Mouse (Mus musculus): Measurements from ENCODE around the gene C1rb. TPM values are rescaled to one million over a fixed set of nuclear protein-coding genes. Genes with fewer than 3 reads are reported as not detected.
"Not testable (repeated sequence)": the region's sequence is repeated elsewhere in the genome, so short reads cannot be mapped to it uniquely, and the experiment has no call there.

Gene C1rb
- polyA plus RNA-seq, 1 experiment from 2014 or later, result not detected

DNA sequence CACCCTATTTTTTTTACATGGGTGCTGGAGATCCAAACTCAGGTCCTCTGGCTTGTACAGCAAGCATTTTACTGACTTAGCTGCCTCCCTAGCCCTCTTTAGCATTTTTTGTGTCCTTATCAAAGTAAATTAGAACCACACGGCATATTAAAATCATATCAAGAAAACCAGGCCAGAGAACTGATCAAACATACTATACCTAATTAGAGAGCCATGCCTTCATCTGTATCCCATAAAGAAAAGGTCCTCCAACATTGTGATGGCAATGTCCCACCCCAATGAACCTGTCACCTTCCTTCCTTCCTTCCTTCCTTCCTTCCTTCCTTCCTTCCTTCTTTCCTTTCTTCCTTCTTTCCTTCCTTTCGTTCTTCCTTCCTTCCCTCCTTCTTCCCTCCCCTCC lies 14.1 kb upstream of the C1rb start:
- H3K4me1 ChIP-seq; H3K9ac ChIP-seq; H3K27me3 ChIP-seq; H3K4me2 ChIP-seq (replicated peaks); ATAC-seq (ENCODE audit: insufficient number of reproducible peaks, low FRiP score, low TSS enrichment, low read depth); H3K36me3 ChIP-seq; H3K27ac ChIP-seq (replicated peaks); H3K9me3 ChIP-seq (replicated peaks); H3K4me3 ChIP-seq (replicated peaks): not testable (repeated sequence)
- WGBS, result 73% methylated on average over 2 of the region's 2 CpGs

DNA sequence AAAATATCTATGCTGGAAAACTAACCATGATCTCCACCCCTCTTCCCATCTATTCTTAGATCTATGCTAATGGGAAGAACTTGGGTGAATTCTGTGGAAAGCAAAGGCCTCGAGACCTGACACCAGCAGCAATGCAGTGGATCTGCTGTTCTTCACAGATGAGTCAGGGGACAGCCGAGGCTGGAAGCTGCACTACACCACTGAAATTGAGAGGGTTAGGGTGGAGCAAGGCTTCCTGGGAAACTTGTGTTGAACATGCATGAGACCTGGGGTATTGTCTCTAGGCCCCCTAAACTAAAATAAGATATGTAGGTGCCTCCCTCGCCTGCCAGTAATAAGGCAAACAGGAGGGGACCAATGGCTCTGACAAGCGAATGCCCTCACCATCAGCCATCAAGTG lies 8.9 kb upstream of the C1rb start:
- not testable (repeated sequence) for H3K4me2 ChIP-seq (replicated peaks); H3K4me1 ChIP-seq; H3K4me3 ChIP-seq (replicated peaks); H3K27me3 ChIP-seq; H3K27ac ChIP-seq (replicated peaks); ATAC-seq (ENCODE audit: insufficient number of reproducible peaks, low FRiP score, low TSS enrichment, low read depth); H3K36me3 ChIP-seq; H3K9me3 ChIP-seq (replicated peaks); H3K9ac ChIP-seq
- WGBS, result 84% methylated on average over 4 of the region's 4 CpGs

DNA sequence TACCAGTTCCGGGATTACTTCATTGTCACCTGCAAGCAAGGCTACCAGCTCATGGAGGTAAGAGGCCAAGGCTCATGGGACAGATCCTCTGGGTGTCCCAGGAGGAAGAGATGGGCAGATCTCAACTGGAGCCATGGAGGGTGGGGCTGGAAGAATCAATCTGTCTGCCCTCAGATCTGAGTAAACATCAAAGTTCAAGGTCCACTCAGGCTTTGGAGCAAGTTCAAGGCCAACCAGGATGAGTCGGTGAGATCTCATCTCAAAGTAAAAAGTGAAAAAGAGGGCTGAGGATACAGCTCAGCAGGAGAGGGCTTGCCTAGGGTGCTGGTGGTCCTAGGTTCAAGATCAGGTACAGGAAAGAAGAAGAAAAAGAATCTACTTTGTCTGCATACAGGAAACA lies 8.5 kb upstream of the C1rb start:
- H3K4me2 ChIP-seq (replicated peaks); ATAC-seq (ENCODE audit: insufficient number of reproducible peaks, low FRiP score, low TSS enrichment, low read depth): not testable (repeated sequence)
- WGBS, result 98% methylated on average over 2 of the region's 2 CpGs

DNA sequence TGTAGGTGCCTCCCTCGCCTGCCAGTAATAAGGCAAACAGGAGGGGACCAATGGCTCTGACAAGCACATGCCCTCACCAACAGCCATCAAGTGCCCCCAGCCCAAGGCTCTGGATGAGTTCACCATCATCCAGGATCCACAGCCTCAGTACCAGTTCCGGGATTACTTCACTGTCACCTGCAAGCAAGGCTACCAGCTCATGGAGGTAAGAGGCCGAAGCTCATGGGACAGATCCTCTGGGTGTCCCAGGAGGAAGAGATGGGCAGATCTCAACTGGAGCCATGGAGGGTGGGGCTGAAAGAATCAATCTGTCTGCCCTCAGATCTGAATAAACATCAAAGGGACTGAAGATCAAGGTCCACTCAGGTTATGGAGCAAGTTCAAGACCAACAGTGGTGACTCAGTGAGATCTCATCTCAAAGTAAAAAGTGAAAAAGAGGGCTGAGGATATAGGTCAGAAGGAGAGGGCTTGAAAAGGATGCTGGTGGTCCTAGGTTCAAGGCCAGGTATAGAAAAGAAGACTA lies 5.1 kb downstream of the C1rb start:
- H3K27ac ChIP-seq (replicated peaks); H3K9ac ChIP-seq; H3K9me3 ChIP-seq (replicated peaks); H3K27me3 ChIP-seq; H3K4me1 ChIP-seq; ATAC-seq (ENCODE audit: insufficient number of reproducible peaks, low FRiP score, low TSS enrichment, low read depth); H3K36me3 ChIP-seq; H3K4me3 ChIP-seq (replicated peaks); H3K4me2 ChIP-seq (replicated peaks): not testable (repeated sequence)
- 83% methylated on average over 3 of the region's 3 CpGs for WGBS

More for the DNA sequence above, 8.5 kb upstream of the C1rb start:
- H3K36me3 ChIP-seq; H3K9ac ChIP-seq; H3K4me3 ChIP-seq (replicated peaks); H3K4me1 ChIP-seq; H3K27ac ChIP-seq (replicated peaks); H3K9me3 ChIP-seq (replicated peaks); H3K27me3 ChIP-seq: not testable (repeated sequence)

DNA sequence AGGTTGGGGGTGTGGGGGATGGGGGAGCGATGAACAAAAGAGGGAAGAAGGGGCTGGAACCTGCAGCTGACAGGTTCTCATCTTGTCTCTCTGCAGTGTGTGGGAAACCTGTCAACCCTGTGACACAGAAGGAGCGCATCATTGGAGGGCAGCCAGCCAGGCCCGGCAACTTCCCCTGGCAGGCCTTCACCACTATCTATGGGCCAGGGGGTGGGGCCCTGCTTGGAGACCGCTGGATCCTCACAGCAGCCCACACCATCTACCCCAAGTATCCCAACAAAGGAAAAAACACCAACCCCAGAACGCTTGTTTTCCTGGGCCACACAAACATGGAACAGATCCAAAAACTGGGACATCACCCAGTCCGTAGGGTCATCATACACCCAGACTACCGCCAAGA lies 10.1 kb downstream of the C1rb start:
- not testable (repeated sequence) for H3K27ac ChIP-seq (replicated peaks); H3K9ac ChIP-seq; H3K4me3 ChIP-seq (replicated peaks); H3K36me3 ChIP-seq; H3K9me3 ChIP-seq (replicated peaks); H3K4me1 ChIP-seq; ATAC-seq (ENCODE audit: insufficient number of reproducible peaks, low FRiP score, low TSS enrichment, low read depth); H3K4me2 ChIP-seq (replicated peaks); H3K27me3 ChIP-seq
- WGBS, result 78% methylated on average over 6 of the region's 7 CpGs

DNA sequence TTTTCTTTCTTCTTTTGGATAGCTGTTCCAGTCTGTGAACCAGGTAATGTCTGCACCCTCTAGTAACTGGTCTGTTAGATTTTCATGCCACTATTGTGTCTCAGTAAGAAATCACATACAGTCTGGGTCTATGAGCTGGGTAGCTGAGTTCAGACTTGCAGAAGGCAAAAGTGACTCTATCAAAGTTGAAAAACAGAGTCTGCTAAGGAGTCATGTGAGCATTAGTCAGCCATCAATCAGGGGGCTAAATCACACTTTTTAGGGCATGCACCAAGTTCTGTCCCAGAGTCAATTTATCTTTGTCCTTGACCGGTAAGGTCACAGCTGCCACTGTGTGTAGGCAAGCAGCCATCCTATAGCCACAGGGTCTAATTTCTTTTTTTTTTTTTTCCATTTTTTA lies 12.1 kb downstream of the C1rb start:
- no peak overlapping the region for H3K27ac ChIP-seq (replicated peaks)
- no peak overlapping the region for H3K4me2 ChIP-seq (replicated peaks)
- ATAC-seq (ENCODE audit: insufficient number of reproducible peaks, low FRiP score, low TSS enrichment, low read depth), result no peak
- no peak overlapping the region for H3K4me3 ChIP-seq (replicated peaks)
- no peaks in the 10 kb centered on the region for H3K4me1 ChIP-seq
- H3K9me3 ChIP-seq (replicated peaks), result no peaks in the 10 kb centered on the region
- WGBS, result 91% methylated on average over 1 of the region's 1 CpGs
- no peak overlapping the region for H3K9ac ChIP-seq
- no peaks in the 10 kb centered on the region for H3K36me3 ChIP-seq
- no peaks in the 10 kb centered on the region for H3K27me3 ChIP-seq

DNA sequence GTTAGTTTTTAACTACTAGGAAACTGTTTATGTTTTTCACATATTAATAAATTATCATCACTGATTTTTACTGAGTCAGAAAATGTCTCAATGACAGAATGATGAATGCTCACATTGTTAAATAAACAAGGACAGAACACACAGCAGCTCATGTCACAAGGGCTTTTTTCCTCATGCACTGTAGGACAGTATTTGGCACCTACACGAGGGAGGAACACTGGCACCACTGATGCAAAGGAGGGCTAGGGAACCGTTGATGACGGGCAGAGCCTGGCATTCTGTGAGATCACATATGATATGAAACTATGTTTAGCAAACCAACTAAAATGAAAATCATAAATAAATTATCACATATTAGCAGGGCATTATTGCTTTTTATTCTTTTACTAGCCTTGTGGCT lies 14.8 kb downstream of the C1rb start:
- Histone ChIP-seq H3K4me2 (replicated peaks) (no peak overlapping the region), H3K4me1 (no peaks in the 10 kb centered on the region), H3K27me3 (no peaks in the 10 kb centered on the region), H3K9me3 (replicated peaks) (no peaks in the 10 kb centered on the region), H3K27ac (replicated peaks) (no peak overlapping the region), H3K9ac (no peak overlapping the region), H3K4me3 (replicated peaks) (no peak overlapping the region), H3K36me3 (no peaks in the 10 kb centered on the region)
- ATAC-seq (ENCODE audit: insufficient number of reproducible peaks, low FRiP score, low TSS enrichment, low read depth), result no peak
- 82% methylated on average over 3 of the region's 3 CpGs for WGBS

DNA sequence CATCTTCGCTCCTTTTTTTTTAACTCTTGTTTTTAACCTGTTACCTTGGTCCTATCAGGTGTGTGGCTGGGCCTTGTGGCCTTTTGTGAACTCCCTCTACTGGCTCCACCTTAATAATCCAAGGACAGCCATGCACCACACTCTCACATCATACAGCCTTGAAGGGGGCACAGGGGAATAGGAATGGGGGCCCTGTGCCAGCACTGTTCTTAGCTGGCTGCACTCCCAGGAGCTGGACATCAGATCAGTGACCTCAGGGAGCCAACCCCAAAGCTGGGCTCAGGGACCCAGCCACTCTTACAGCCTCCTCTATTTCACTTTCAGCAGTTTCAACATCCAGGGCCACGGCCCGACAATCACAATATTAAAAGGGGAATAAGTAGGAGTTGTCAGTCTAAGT lies 15.7 kb downstream of the C1rb start:
- H3K4me2 ChIP-seq (replicated peaks), result no peak overlapping the region
- H3K4me1 ChIP-seq, result no peaks in the 10 kb centered on the region
- ATAC-seq (ENCODE audit: insufficient number of reproducible peaks, low FRiP score, low TSS enrichment, low read depth), result no peak
- no peaks in the 10 kb centered on the region for H3K27me3 ChIP-seq
- H3K4me3 ChIP-seq (replicated peaks), result no peak overlapping the region
- H3K27ac ChIP-seq (replicated peaks), result no peak overlapping the region
- H3K36me3 ChIP-seq, result no peaks in the 10 kb centered on the region
- H3K9ac ChIP-seq, result no peak overlapping the region
- H3K9me3 ChIP-seq (replicated peaks), result no peaks in the 10 kb centered on the region
- 87% methylated on average over 3 of the region's 3 CpGs for WGBS

DNA sequence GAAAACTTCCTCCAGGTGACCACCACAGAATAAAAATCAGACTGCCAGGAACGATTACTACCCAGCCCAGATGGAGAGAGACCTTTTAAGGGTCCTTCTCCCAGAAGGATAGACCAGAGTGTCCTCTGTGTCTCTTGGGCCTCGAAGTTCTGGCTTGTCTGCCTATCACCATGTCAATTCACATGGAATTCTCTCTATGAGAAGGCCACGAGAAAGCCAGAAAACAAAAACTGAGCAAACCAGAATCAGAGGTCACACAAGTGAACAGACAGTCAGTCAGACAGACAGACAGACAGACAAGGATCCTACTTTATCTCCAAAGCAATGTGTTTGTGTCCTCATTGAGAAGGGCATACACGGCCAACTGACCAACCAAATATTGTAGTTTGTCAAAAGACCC lies 16.2 kb downstream of the C1rb start:
- no peak overlapping the region for H3K4me3 ChIP-seq (replicated peaks)
- H3K27me3 ChIP-seq, result no peaks in the 10 kb centered on the region
- ATAC-seq (ENCODE audit: insufficient number of reproducible peaks, low FRiP score, low TSS enrichment, low read depth), result no peak
- H3K27ac ChIP-seq (replicated peaks), result no peak overlapping the region
- no peaks in the 10 kb centered on the region for H3K36me3 ChIP-seq
- H3K4me2 ChIP-seq (replicated peaks), result no peak overlapping the region
- no peaks in the 10 kb centered on the region for H3K4me1 ChIP-seq
- no peaks in the 10 kb centered on the region for H3K9me3 ChIP-seq (replicated peaks)
- H3K9ac ChIP-seq, result no peak overlapping the region
- WGBS, result 72% methylated on average over 4 of the region's 4 CpGs

DNA sequence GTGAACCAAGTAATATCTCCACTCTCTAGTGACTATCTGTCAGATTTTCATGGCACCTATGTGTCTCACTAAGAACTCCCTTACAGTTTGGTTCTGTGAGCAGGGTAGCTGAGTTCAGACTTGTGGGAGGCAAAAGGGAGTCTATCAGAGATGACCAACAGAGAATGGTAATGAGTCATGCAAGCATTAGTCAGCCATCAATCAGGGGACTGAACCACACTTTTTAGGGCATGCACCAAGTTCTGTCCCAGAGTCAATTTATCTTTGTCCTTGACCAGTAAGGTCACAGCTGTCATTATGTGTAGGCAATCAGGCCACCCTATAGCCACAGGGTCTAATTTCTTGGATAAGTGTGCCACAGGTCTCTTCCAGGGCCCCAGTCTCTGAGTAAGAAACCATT lies 18.7 kb downstream of the C1rb start:
- H3K36me3 ChIP-seq, result no peaks in the 10 kb centered on the region
- H3K9ac ChIP-seq, result no peak overlapping the region
- H3K4me3 ChIP-seq (replicated peaks), result no peak overlapping the region
- no peaks in the 10 kb centered on the region for H3K4me1 ChIP-seq
- H3K4me2 ChIP-seq (replicated peaks), result no peak overlapping the region
- no peaks in the 10 kb centered on the region for H3K9me3 ChIP-seq (replicated peaks)
- no peak overlapping the region for H3K27ac ChIP-seq (replicated peaks)
- ATAC-seq (ENCODE audit: insufficient number of reproducible peaks, low FRiP score, low TSS enrichment, low read depth), result no peak
- no peaks in the 10 kb centered on the region for H3K27me3 ChIP-seq

DNA sequence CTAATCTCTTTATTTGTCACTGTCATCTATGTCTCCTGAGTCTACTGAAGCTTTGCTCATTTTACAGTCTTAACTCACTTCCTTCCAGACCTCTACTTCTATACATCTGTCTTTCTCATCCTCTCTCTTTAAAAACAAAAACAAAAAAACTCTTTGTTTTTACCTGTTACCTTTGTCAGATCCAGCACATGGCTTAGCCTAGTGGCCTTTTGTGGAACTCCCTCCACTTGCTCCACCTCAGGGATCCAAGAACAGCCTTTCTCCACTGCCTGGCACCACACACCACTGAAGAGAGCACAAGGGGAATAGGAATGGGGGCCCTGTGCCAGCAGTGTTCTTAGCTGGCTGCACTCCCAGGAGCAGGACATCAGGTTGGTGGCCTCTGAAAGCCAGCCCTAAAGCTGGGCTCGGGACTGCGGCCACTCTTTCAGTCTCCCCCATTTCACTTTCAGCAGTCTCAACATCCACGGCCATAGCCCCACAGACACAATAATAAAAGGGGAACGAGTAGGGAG lies 22.1 kb downstream of the C1rb start:
- WGBS, result 71% methylated on average over 4 of the region's 4 CpGs
- H3K27ac ChIP-seq (replicated peaks), result no peak overlapping the region
- H3K4me2 ChIP-seq (replicated peaks), result no peak overlapping the region
- H3K4me1 ChIP-seq, result no peaks in the 10 kb centered on the region
- no peaks in the 10 kb centered on the region for H3K27me3 ChIP-seq
- no peak overlapping the region for H3K4me3 ChIP-seq (replicated peaks)
- no peaks in the 10 kb centered on the region for H3K36me3 ChIP-seq
- H3K9ac ChIP-seq, result no peak overlapping the region
- ATAC-seq (ENCODE audit: insufficient number of reproducible peaks, low FRiP score, low TSS enrichment, low read depth), result no peak
- H3K9me3 ChIP-seq (replicated peaks), result no peaks in the 10 kb centered on the region

DNA sequence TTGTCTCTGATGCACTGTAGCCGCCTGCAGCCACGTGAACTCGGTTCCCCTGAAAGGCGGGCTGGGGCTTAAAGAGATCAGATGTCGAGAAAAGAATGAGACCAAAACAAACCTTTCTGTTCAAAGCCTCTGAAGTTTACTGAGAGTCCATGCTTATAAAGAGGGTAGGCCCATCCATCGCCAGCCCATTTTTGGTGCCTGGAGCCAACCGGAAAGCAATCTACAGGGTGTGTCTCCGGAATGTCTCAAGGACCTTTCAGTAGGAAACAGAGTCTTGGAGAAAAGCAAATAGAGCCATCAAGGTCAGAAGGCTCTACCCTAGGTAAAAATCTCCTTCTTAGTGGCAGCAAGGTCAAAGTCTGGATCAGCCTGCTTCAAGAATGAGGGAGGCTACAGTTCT lies 23.0 kb downstream of the C1rb start:
- no peak overlapping the region for H3K9ac ChIP-seq
- WGBS, result 68% methylated on average over 8 of the region's 8 CpGs
- ATAC-seq (ENCODE audit: insufficient number of reproducible peaks, low FRiP score, low TSS enrichment, low read depth), result no peak
- no peaks in the 10 kb centered on the region for H3K36me3 ChIP-seq
- H3K27ac ChIP-seq (replicated peaks), result no peak overlapping the region
- H3K4me3 ChIP-seq (replicated peaks), result no peak overlapping the region
- no peak overlapping the region for H3K4me2 ChIP-seq (replicated peaks)
- H3K9me3 ChIP-seq (replicated peaks), result no peaks in the 10 kb centered on the region
- H3K4me1 ChIP-seq, result no peaks in the 10 kb centered on the region
- no peaks in the 10 kb centered on the region for H3K27me3 ChIP-seq
